Mouse (Mus musculus) embryonic facial prominence, embryonic 14.5 days (tissue): ENCODE data around the gene Serpina16. TPM values are rescaled to one million over a fixed set of nuclear protein-coding genes. Genes with fewer than 3 reads are reported as not detected.
"Not testable (repeated sequence)": the region's sequence is repeated elsewhere in the genome, so short reads cannot be mapped to it uniquely, and the experiment has no call there.

Experiments used
- ATAC-seq: fragments of 200-750 bp; cut with Nextera tagmentation; 2 replicates; pipeline ENCODE4 v1.8.0; 2017; ENCODE audit warnings: low read depth, moderate number of reproducible peaks, moderate TSS enrichment
- DNase-seq: peaks from one replicate; pipeline ENCODE4 v3.0.0-alpha.2; 2015; ENCODE audit warnings: low spot score
- H3K27ac ChIP-seq: fragments of 300-500 bp; sonication (generic); replicated peaks from 2 replicates; pipeline ENCODE4 v1.5.1; 2014; ENCODE audit warnings: low read depth, mild to moderate bottlenecking, low read length, moderate library complexity
- H3K27me3 ChIP-seq: fragments of 300-500 bp; sonication (generic); replicated peaks from 2 replicates; pipeline ENCODE4 v1.6.1; 2014; ENCODE audit warnings: low read length; ENCODE audit not compliant: control insufficient read depth, insufficient read depth
- H3K36me3 ChIP-seq: fragments of 300-500 bp; sonication (generic); 2 replicates; pipeline ENCODE4 v1.6.1; 2014; ENCODE audit warnings: low read length, mixed read lengths; ENCODE audit not compliant: control insufficient read depth, insufficient read depth
- H3K4me1 ChIP-seq: fragments of 300-500 bp; sonication (generic); 2 replicates; pipeline ENCODE4 v1.6.1; 2014; ENCODE audit warnings: antibody characterized with exemption, low read length; ENCODE audit not compliant: control insufficient read depth, insufficient read depth
- H3K4me2 ChIP-seq: fragments of 300-500 bp; sonication (generic); 2 replicates; pipeline ENCODE4 v1.6.1; 2014; ENCODE audit warnings: low read depth, mild to moderate bottlenecking, low read length, moderate library complexity, mixed read lengths
- H3K4me3 ChIP-seq: fragments of 300-500 bp; sonication (generic); 2 replicates; pipeline ENCODE4 v1.5.1; 2014; ENCODE audit warnings: low read depth, mild to moderate bottlenecking, low read length
- H3K9ac ChIP-seq: fragments of 300-500 bp; sonication (generic); 2 replicates; pipeline ENCODE4 v1.6.1; 2014; ENCODE audit warnings: low read depth, mild to moderate bottlenecking, low read length, moderate library complexity, mixed read lengths
- H3K9me3 ChIP-seq: fragments of 300-500 bp; sonication (generic); 2 replicates; pipeline ENCODE4 v1.6.1; 2016; ENCODE audit warnings: low read length; ENCODE audit not compliant: control insufficient read depth
- WGBS: fragments of 180-500 bp; shearing (Covaris S2); extraction: QIAGEN DNeasy Blood & Tissue Kit; methylation state at CpG from one replicate; pipeline ENCODE4 v1.1.7; 2014; 5-methylcytosine and 5-hydroxymethylcytosine counted together
- polyA plus RNA-seq: library from polyadenylated mRNA; unstranded; fragments of >200 nt; fragmentation: Nextera tagmentation; extraction: Ambion mirVana; gene quantifications from 2 replicates; pipeline ENCODE4 v1.2.1, GENCODE M21; 2014

Serpina16 gene
- polyA plus RNA-seq, 1 experiment from 2014 or later = not detected

GRCm38 (mm10) chr12:103670344-103670743 is 5.6 kb downstream of the Serpina16 start:
- H3K4me2 ChIP-seq = no peak overlapping the region
- H3K27me3 ChIP-seq = no peaks in the 10 kb centered on the region
- no peaks in the 10 kb centered on the region; the same call in 1 of the 2 replicates for H3K9me3 ChIP-seq
- H3K4me3 ChIP-seq = no peak overlapping the region
- H3K4me1 ChIP-seq = no peaks in the 10 kb centered on the region
- WGBS = 73% methylated on average over 5 of the region's 5 CpGs
- H3K36me3 ChIP-seq = no peaks in the 10 kb centered on the region
- no peak overlapping the region for H3K9ac ChIP-seq
- ATAC-seq = no peak
- no peak overlapping the region for H3K27ac ChIP-seq
- DNase-seq = peak; percentile 80

- H3K9ac ChIP-seq = no peak overlapping the region
- no peak overlapping the region for H3K27ac ChIP-seq
- H3K36me3 ChIP-seq = no peaks in the 10 kb centered on the region
- no peaks in the 10 kb centered on the region for H3K4me1 ChIP-seq
- no peak overlapping the region for H3K4me3 ChIP-seq
- WGBS = 82% methylated on average over 3 of the region's 3 CpGs
- H3K27me3 ChIP-seq = no peaks in the 10 kb centered on the region
- H3K9me3 ChIP-seq = no peaks in the 10 kb centered on the region; the same call in 1 of the 2 replicates
- no peak overlapping the region for H3K4me2 ChIP-seq
- ATAC-seq (no peak), DNase-seq (no peak)
These were observed 10.7 kb downstream of the Serpina16 start for GRCm38 (mm10) chr12:103665286-103665685.

- not testable (repeated sequence) for H3K27me3 ChIP-seq, H3K27ac ChIP-seq, H3K4me1 ChIP-seq, H3K36me3 ChIP-seq, H3K9ac ChIP-seq, H3K4me2 ChIP-seq, H3K9me3 ChIP-seq, DNase-seq, ATAC-seq, H3K4me3 ChIP-seq
These were observed 13.9 kb downstream of the Serpina16 start for GRCm38 (mm10) chr12:103662053-103662452.

GRCm38 (mm10) chr12:103660076-103660475 is 15.9 kb downstream of the Serpina16 start:
- Histone ChIP-seq H3K36me3 (no peaks in the 10 kb centered on the region), H3K9ac (no peak overlapping the region), H3K27ac (no peak overlapping the region), H3K4me3 (no peak overlapping the region), H3K27me3 (no peaks in the 10 kb centered on the region), H3K9me3 (no peaks in the 10 kb centered on the region), H3K4me1 (no peaks in the 10 kb centered on the region), H3K4me2 (no peak overlapping the region)
- 77% methylated on average over 5 of the region's 5 CpGs for WGBS
- no peak for ATAC-seq
- no peak for DNase-seq

- ATAC-seq (no peak), DNase-seq (no peak)
- no peaks in the 10 kb centered on the region for H3K27me3 ChIP-seq
These were observed 16.8 kb downstream of the Serpina16 start for GRCm38 (mm10) chr12:103659171-103659570.

GRCm38 (mm10) chr12:103657991-103658390 is 17.9 kb downstream of the Serpina16 start:
- no peak for ATAC-seq
- Histone ChIP-seq H3K9ac (no peak overlapping the region), H3K4me2 (no peak overlapping the region), H3K27ac (no peak overlapping the region), H3K27me3 (no peaks in the 10 kb centered on the region), H3K4me3 (no peak overlapping the region), H3K9me3 (no peaks in the 10 kb centered on the region), H3K36me3 (no peaks in the 10 kb centered on the region), H3K4me1 (no peaks in the 10 kb centered on the region)
- WGBS = 74% methylated on average over 10 of the region's 10 CpGs
- DNase-seq = no peak

More at GRCm38 (mm10) chr12:103659171-103659570, 16.8 kb downstream of the Serpina16 start:
- Histone ChIP-seq H3K9me3 (no peaks in the 10 kb centered on the region), H3K27ac (no peak overlapping the region), H3K4me1 (no peaks in the 10 kb centered on the region), H3K4me2 (no peak overlapping the region), H3K4me3 (no peak overlapping the region), H3K36me3 (no peaks in the 10 kb centered on the region), H3K9ac (no peak overlapping the region)
- 74% methylated on average over 2 of the region's 2 CpGs for WGBS

GRCm38 (mm10) chr12:103656848-103657626 is 18.9 kb downstream of the Serpina16 start, which contains the start of gene Serpina6:
Serpina6 (minus strand) TSS chr12:103657212.
- no peak for DNase-seq
- H3K4me3 ChIP-seq = no peak within 1 kb of the TSS

GRCm38 (mm10) chr12:103655123-103656044 is 20.6 kb downstream of the Serpina16 start:
- H3K9me3 ChIP-seq = no peaks in the 10 kb centered on the region
- no peaks in the 10 kb centered on the region for H3K4me1 ChIP-seq
- no peak overlapping the region for H3K9ac ChIP-seq
- WGBS = 78% methylated on average over 7 of the region's 7 CpGs
- DNase-seq (no peak), ATAC-seq (no peak)
- H3K27me3 ChIP-seq = no peaks in the 10 kb centered on the region
- no peak overlapping the region for H3K4me2 ChIP-seq
- H3K36me3 ChIP-seq = no peaks in the 10 kb centered on the region
- no peak overlapping the region for H3K27ac ChIP-seq
- H3K4me3 ChIP-seq = no peak overlapping the region

More at GRCm38 (mm10) chr12:103656848-103657626, 18.9 kb downstream of the Serpina16 start, which contains the start of gene Serpina6:
- ATAC-seq = no peak
- Histone ChIP-seq H3K27me3 (no peaks in the 10 kb centered on the region), H3K4me2 (no peak within 1 kb of the TSS), H3K9me3 (no peaks in the 10 kb centered on the region), H3K9ac (no peak within 1 kb of the TSS), H3K4me1 (no peaks in the 10 kb centered on the region), H3K36me3 (no peaks in the 10 kb centered on the region), H3K27ac (no peak within 1 kb of the TSS)
- 64% methylated on average over 9 of the region's 9 CpGs for WGBS
